Mouse (Mus musculus): ENCODE measurements at regions not wholly inside any gene's neighbourhood (a gene's known extent, or its start where the extent isn't known, plus 50 kb on each side); places are given as distances from the start of the nearest gene placed in this dataset.
"Not testable (repeated sequence)": the region's sequence is repeated elsewhere in the genome, so short reads cannot be mapped to it uniquely, and the experiment has no call there.

- no peak for DNase-seq
Measured at GRCm38 (mm10) chr10:10116442-10116841, 215.6 kb upstream of the Stxbp5 start.

- DNase-seq = no peak
Measured at GRCm38 (mm10) chr10:10113256-10113655, 212.4 kb upstream of the Stxbp5 start.

- DNase-seq = no peak
Measured at GRCm38 (mm10) chr10:10111055-10111454, 210.2 kb upstream of the Stxbp5 start.

- peak; percentile 23 to 27 for DNase-seq
Measured at GRCm38 (mm10) chr10:10109867-10110266, 209.0 kb upstream of the Stxbp5 start.

GRCm38 (mm10) chr10:10107123-10107525, 206.2 kb upstream of the Stxbp5 start:
- DNase-seq = no peak

GRCm38 (mm10) chr10:10106646-10107045, 205.8 kb upstream of the Stxbp5 start:
- DNase-seq = no peak

GRCm38 (mm10) chr10:10101641-10102040, 200.8 kb upstream of the Stxbp5 start:
- DNase-seq = no peak

- DNase-seq = no peak
Measured at GRCm38 (mm10) chr10:10098521-10098920, 197.6 kb upstream of the Stxbp5 start.

GRCm38 (mm10) chr10:10094113-10094512, 193.2 kb upstream of the Stxbp5 start:
- DNase-seq = no peak

GRCm38 (mm10) chr10:10093713-10094112, 192.8 kb upstream of the Stxbp5 start:
- peak in 1 of 2 experiments; percentile 1 for DNase-seq

- DNase-seq = no peak
Measured at GRCm38 (mm10) chr10:10085934-10086333, 185.1 kb upstream of the Stxbp5 start.

GRCm38 (mm10) chr10:10070146-10070545, 169.3 kb upstream of the Stxbp5 start:
- no peak for DNase-seq

GRCm38 (mm10) chr10:10069704-10070103, 168.8 kb upstream of the Stxbp5 start:
- not testable (repeated sequence) for DNase-seq

- DNase-seq = no peak
Measured at GRCm38 (mm10) chr10:10046753-10047152, 145.9 kb upstream of the Stxbp5 start.

- DNase-seq = no peak
Measured at GRCm38 (mm10) chr10:10046318-10046717, 145.4 kb upstream of the Stxbp5 start.

GRCm38 (mm10) chr10:10009244-10009643, 108.4 kb upstream of the Stxbp5 start:
- no peak for DNase-seq

- peak; percentile 3 to 51 for DNase-seq
Measured at GRCm38 (mm10) chr10:9998621-9999020, 97.7 kb upstream of the Stxbp5 start.

GRCm38 (mm10) chr10:9996211-9996610, 95.3 kb upstream of the Stxbp5 start:
- no peak for DNase-seq

- no peak for DNase-seq
Measured at GRCm38 (mm10) chr10:9992798-9993197, 91.9 kb upstream of the Stxbp5 start.

- no peak for DNase-seq
Measured at GRCm38 (mm10) chr10:9985407-9985806, 84.5 kb upstream of the Stxbp5 start.

GRCm38 (mm10) chr10:9976424-9976823, 75.5 kb upstream of the Stxbp5 start:
- DNase-seq = no peak

Measured in adrenal gland, postnatal 36 days (tissue).